Mouse (Mus musculus) embryonic facial prominence, embryonic 13.5 days (tissue): ENCODE results near the gene Patl1. TPM values are rescaled to one million over a fixed set of nuclear protein-coding genes. Genes with fewer than 3 reads are reported as not detected.

Experiments used
- microRNA-seq: library from miRNA; unstranded; fragments of <30 nt; microRNA quantifications from one replicate; pipeline ENCODE4, GENCODE M21; 2016
- polyA plus RNA-seq: library from polyadenylated mRNA; unstranded; fragments of >200 nt; fragmentation: Nextera tagmentation; extraction: Ambion mirVana; gene quantifications from 2 replicates; pipeline ENCODE4 v1.2.1, GENCODE M21; 2015

Patl1 gene
- polyA plus RNA-seq, 1 experiment from 2014 or later, result 18.9 TPM

Small RNAs within 50 kb of the gene (microRNA-seq; reads per million reads assigned to microRNA genes)
- 2.0 reads per million, percentile 4 among the genes with 10 or more reads in this experiment for gene Mir6994

Other genes with a start within 250 kb of the Patl1 start
- not detected in 2 replicates for gene Oosp1, start 221.2 kb upstream of the Patl1 start, polyA plus RNA-seq
- not detected in 2 replicates for gene Oosp3, start 215.3 kb upstream of the Patl1 start, polyA plus RNA-seq
- gene Gif, start 164.8 kb upstream of the Patl1 start, polyA plus RNA-seq, result not detected in 2 replicates
- 45.9 and 49.4 TPM in 2 replicates for gene Mrpl16, start 142.0 kb upstream of the Patl1 start, polyA plus RNA-seq
- 9.2 and 11.2 TPM in 2 replicates for gene Stx3, start 93.0 kb upstream of the Patl1 start, polyA plus RNA-seq
- gene Olfr1417, start 73.2 kb upstream of the Patl1 start, polyA plus RNA-seq, result not detected in 2 replicates
- not detected in 2 replicates for gene Olfr1418, start 51.3 kb upstream of the Patl1 start, polyA plus RNA-seq
- gene Olfr1419, start 37.3 kb upstream of the Patl1 start, polyA plus RNA-seq, result not detected in 2 replicates
- 0.37 TPM in 1 of 2 replicates, not detected in the other for gene Olfr1420, start 25.8 kb upstream of the Patl1 start, polyA plus RNA-seq
- 5.0 and 7.0 TPM in 2 replicates for gene Osbp, start 53.5 kb downstream of the Patl1 start, polyA plus RNA-seq
- gene Olfr1423, start 128.9 kb downstream of the Patl1 start, polyA plus RNA-seq, result not detected in 2 replicates
- gene Olfr1424, start 150.3 kb downstream of the Patl1 start, polyA plus RNA-seq, result not detected in 2 replicates
- not detected in 2 replicates for gene Olfr1425, start 165.3 kb downstream of the Patl1 start, polyA plus RNA-seq
- gene Olfr1426, start 179.6 kb downstream of the Patl1 start, polyA plus RNA-seq, result not detected in 2 replicates
- gene Olfr1427, start 190.9 kb downstream of the Patl1 start, polyA plus RNA-seq, result not detected in 2 replicates
- not detected in 2 replicates for gene Olfr1428, start 203.5 kb downstream of the Patl1 start, polyA plus RNA-seq
- not detected in 2 replicates for gene Olfr76, start 210.8 kb downstream of the Patl1 start, polyA plus RNA-seq